Mouse (Mus musculus): ENCODE measurements around the gene Htr2b. TPM values are rescaled to one million over a fixed set of nuclear protein-coding genes. Genes with fewer than 3 reads are reported as not detected.
A peak's percentile ranks its signal among the peaks of the same experiment; 100 is the strongest.

Gene Htr2b
- total and polyA plus RNA-seq, 3 experiments = 0.47 TPM; not detected in 2

- Histone ChIP-seq H3K9me3 (replicated peaks; ENCODE audit: low read length) (no peaks in the 10 kb centered on the region), H3K27ac (ENCODE audit: insufficient read depth, low read depth) (no peak overlapping the region), H3K9ac (ENCODE audit: insufficient read depth, low read depth) (no peak overlapping the region), H3K79me2 (replicated peaks; ENCODE audit: control insufficient read depth, extremely low read depth, insufficient read depth, poor library complexity, severe bottlenecking) (no peaks in the 10 kb centered on the region), H3K4me2 (ENCODE audit: insufficient read depth, low read depth, poor library complexity, severe bottlenecking) (no peak overlapping the region), H3K4me1 (ENCODE audit: control insufficient read depth in 1 of 2, insufficient read depth in 2 of 2) (peaks cover 8 to 26% of the 10 kb centered on the region in 2 experiments; a peak in 3 of 4 replicates), H3K27me3 (replicated peaks) (no peaks in the 10 kb centered on the region), H3K4me3 (replicated peaks in 1 of 3; ENCODE audit: low read depth in 2 of 3, low read length in 2 of 3, poor library complexity in 1 of 3) (no peak overlapping the region), H3K36me3 (replicated peaks in 1 of 2; ENCODE audit: control insufficient read depth in 1 of 2, insufficient read depth in 1 of 2, low read length in 1 of 2) (no peaks in the 10 kb centered on the region)
- in situ Hi-C loops (cut with MboI; ENCODE audit: low pct_ligation_motif_present, low pct_unique_long_range_greater_than_20kb, low sequenced_read_pairs) = no loop called here
- TF ChIP-seq PAX5 (IDR thresholded peaks at IDR 0.05; ENCODE audit: low read length) = no peak
- no peak for TF ChIP-seq JUN (IDR thresholded peaks at IDR 0.05; ENCODE audit: insufficient read depth, low read depth, low read length)
- no peak for TF ChIP-seq MAZ (IDR thresholded peaks at IDR 0.05; ENCODE audit: low read depth, low read length)
- no peak for TF ChIP-seq CHD2 (IDR thresholded peaks at IDR 0.05; ENCODE audit: low read length)
- TF ChIP-seq POLR2A (IDR thresholded peaks at IDR 0.05; ENCODE audit: low read depth, low read length) = no peak
- TF ChIP-seq IRF4 (IDR thresholded peaks at IDR 0.05; ENCODE audit: low read depth, low read length) = no peak
- no peak for TF ChIP-seq USF2 (conservative IDR thresholded peaks at IDR 0.05; ENCODE audit: low read depth, low read length)
- no peak for TF ChIP-seq NRF1 (IDR thresholded peaks at IDR 0.05; ENCODE audit: low read depth, low read length)
- no peak for DNase-seq (ENCODE audit: extremely low read depth)
- dilution Hi-C loops (cut with MboI; ENCODE audit: extremely low pct_ligation_motif_present, extremely low pct_unique_long_range_greater_than_20kb, low sequenced_read_pairs) = no loop called here
Measured at GRCm38 (mm10) chr1:86151376-86151775, 39.6 kb upstream of the Htr2b start.

DNA sequence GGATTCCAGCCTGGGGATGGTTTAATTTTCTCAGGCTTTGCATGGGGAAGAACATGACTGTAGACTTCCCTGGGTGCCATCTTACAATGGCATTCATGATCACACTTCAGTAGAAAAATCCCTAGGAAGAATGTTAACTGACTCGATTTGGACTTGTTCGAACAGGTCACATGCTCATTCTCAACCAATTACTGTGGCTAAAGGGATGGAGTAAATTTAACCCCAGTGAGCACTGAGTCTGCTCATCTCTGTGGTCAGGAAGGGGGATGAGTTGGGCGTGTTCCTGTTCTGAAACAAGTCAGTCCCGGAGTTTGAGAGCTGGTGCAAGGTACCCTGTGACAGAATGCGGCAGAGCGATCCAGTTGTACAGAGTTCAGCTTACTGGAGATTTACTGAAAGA lies 39.2 kb upstream of the Htr2b start:
- Histone ChIP-seq H3K4me2 (ENCODE audit: insufficient read depth, low read depth, poor library complexity, severe bottlenecking) (no peak overlapping the region), H3K9me3 (replicated peaks; ENCODE audit: low read length) (no peaks in the 10 kb centered on the region), H3K27ac (ENCODE audit: insufficient read depth, low read depth) (no peak overlapping the region), H3K4me3 (replicated peaks in 1 of 3; ENCODE audit: low read depth in 2 of 3, low read length in 2 of 3, poor library complexity in 1 of 3) (no peak overlapping the region), H3K79me2 (replicated peaks; ENCODE audit: control insufficient read depth, extremely low read depth, insufficient read depth, poor library complexity, severe bottlenecking) (no peaks in the 10 kb centered on the region), H3K27me3 (replicated peaks) (no peaks in the 10 kb centered on the region), H3K4me1 (ENCODE audit: control insufficient read depth in 1 of 2, insufficient read depth in 2 of 2) (peaks cover 8 to 21% of the 10 kb centered on the region in 2 experiments; a peak in 3 of 4 replicates), H3K9ac (ENCODE audit: insufficient read depth, low read depth) (no peak overlapping the region), H3K36me3 (replicated peaks in 1 of 2; ENCODE audit: control insufficient read depth in 1 of 2, insufficient read depth in 1 of 2, low read length in 1 of 2) (no peaks in the 10 kb centered on the region)
- dilution Hi-C loops (cut with MboI; ENCODE audit: extremely low pct_ligation_motif_present, extremely low pct_unique_long_range_greater_than_20kb, low sequenced_read_pairs) (no loop called here), in situ Hi-C loops (cut with MboI; ENCODE audit: low pct_ligation_motif_present, low pct_unique_long_range_greater_than_20kb, low sequenced_read_pairs) (no loop called here)
- no peak for TF ChIP-seq RCOR1 (conservative IDR thresholded peaks at IDR 0.05; ENCODE audit: low read depth, low read length)
- TF ChIP-seq USF2 (conservative IDR thresholded peaks at IDR 0.05; ENCODE audit: low read depth, low read length) = peak; percentile 32; the same call in 1 of the 2 replicates
- TF ChIP-seq MAZ (IDR thresholded peaks at IDR 0.05; ENCODE audit: low read depth, low read length) = no peak
- peak; percentile 44; the same call in 1 of the 2 replicates for TF ChIP-seq USF1 (IDR thresholded peaks at IDR 0.05; ENCODE audit: low read depth, low read length)
- TF ChIP-seq ZC3H11A (IDR thresholded peaks at IDR 0.05; ENCODE audit: low read depth, low read length) = no peak
- no peak for TF ChIP-seq ELF1 (IDR thresholded peaks at IDR 0.05; ENCODE audit: low read depth, low read length)
- no peak for TF ChIP-seq ETS1 (conservative IDR thresholded peaks at IDR 0.05; ENCODE audit: low read depth, low read length)
- TF ChIP-seq TBP (conservative IDR thresholded peaks at IDR 0.05; ENCODE audit: low read depth, low read length) = no peak
- no peak for TF ChIP-seq EP300 (IDR thresholded peaks at IDR 0.05; ENCODE audit: low read length)
- peak; percentile 18 for DNase-seq (ENCODE audit: extremely low read depth)
